ENCODE assay signal across 8 mouse cellular contexts in genomic region chr7:127815954-127816821, GRCm38 (mm10). TPM values are rescaled to one million over a fixed set of nuclear protein-coding genes. Genes with fewer than 3 reads are reported as not detected.
DNase-seq lines count a peak whose midpoint lies in the region; ATAC-seq and TF ChIP-seq lines count a peak whose summit lies in the region.

No protein-coding gene starts in this region.

- no peaks in the 10 kb centered on the region for H3K9me3 ChIP-seq in neural tube, embryonic 12.5 days

- peak overlapping the region; percentile 5; the same call in 1 of the 2 replicates for H3K9ac ChIP-seq in neural tube, embryonic 12.5 days

- no peak overlapping the region for H3K4me2 ChIP-seq in neural tube, embryonic 12.5 days (replicated peaks)

- H3K36me3 ChIP-seq in neural tube, embryonic 12.5 days, result peaks cover 20% of the 10 kb centered on the region

- no peak for TF ChIP-seq POLR2A in bone marrow, adult 2 months (IDR thresholded peaks at IDR 0.05; ENCODE audit: borderline replicate concordance, control insufficient read depth, low read depth, low read length)

- ATAC-seq in neural tube, embryonic 12.5 days (ENCODE audit: low FRiP score, low read depth), result no peak

- no peak overlapping the region for H3K27ac ChIP-seq in neural tube, embryonic 12.5 days
- no peak overlapping the region for H3K27ac ChIP-seq in bone marrow, adult 2 months (ENCODE audit: control insufficient read depth, insufficient read depth, low read depth, low read length, poor library complexity)

- intact Hi-C loops in gastrocnemius, postnatal 36 days (cut with DNase I), result no loop called here

- no peak for DNase-seq in neural tube, embryonic 10.5 days (ENCODE audit: extremely low spot score, low spot score)
- peak; percentile 61 to 66 for DNase-seq in gastrocnemius, postnatal 36 days
- DNase-seq in kidney, adult 18-20 months, result peak; percentile 18
- DNase-seq in liver, result peak; percentile 49
- peak; percentile 82 to 83 for DNase-seq in right cerebral cortex, adult 2 months (ENCODE audit: low spot score in 2 of 2)
- no peak for DNase-seq in spleen, adult 12 weeks (ENCODE audit: low spot score)

- TF ChIP-seq CTCF in bone marrow, adult 2 months (IDR thresholded peaks at IDR 0.05; ENCODE audit: control insufficient read depth, insufficient read depth, low read length), result peak; percentile 47; the same call in 1 of the 2 replicates

- no peaks in the 10 kb centered on the region for H3K27me3 ChIP-seq in neural tube, embryonic 12.5 days (replicated peaks)

- H3K4me3 ChIP-seq in neural tube, embryonic 12.5 days, result no peak overlapping the region
- no peak overlapping the region for H3K4me3 ChIP-seq in bone marrow, adult 2 months (replicated peaks; ENCODE audit: control insufficient read depth, low read depth, low read length)

- peaks cover 11% of the 10 kb centered on the region; the same call in 1 of the 2 replicates for H3K4me1 ChIP-seq in neural tube, embryonic 12.5 days
- H3K4me1 ChIP-seq in bone marrow, adult 2 months (ENCODE audit: control insufficient read depth, insufficient read depth, low read length), result no peaks in the 10 kb centered on the region

- WGBS in neural tube, embryonic 12.5 days, result 71% methylated on average over 15 of the region's 15 CpGs
- 36% methylated on average over 15 of the region's 15 CpGs for WGBS in bone marrow, adult 2 months

RNA-seq across cellular contexts. Expression of gene Stx4a, which starts 7.9 kb away (rescaled TPM):
- polyA plus RNA-seq in neural tube, embryonic 12.5 days (2016; fragmentation: Nextera tagmentation; extraction: Ambion mirVana), result 19.2 and 19.3 TPM in 2 replicates
- polyA plus RNA-seq in bone marrow, adult 2 months (2011; ENCODE audit: insufficient read depth, insufficient read length, low replicate concordance, missing spikeins), result 246 and 342 TPM in 2 replicates
- total RNA-seq in gastrocnemius, postnatal 36 days (2021), result 10 to 100 TPM; 43.0 to 47.4 TPM

RNA-seq across cellular contexts. Expression of gene Stx1b, which starts 8.2 kb away (rescaled TPM):
- 19.0 and 19.2 TPM in 2 replicates for polyA plus RNA-seq in neural tube, embryonic 12.5 days (2016; fragmentation: Nextera tagmentation; extraction: Ambion mirVana)
- polyA plus RNA-seq in bone marrow, adult 2 months (2011; ENCODE audit: insufficient read depth, insufficient read length, low replicate concordance, missing spikeins), result 1.1 and 1.8 TPM in 2 replicates
- 1 to 10 TPM in 1 of 2 experiments, under 1 TPM in 1; 0.64 to 1.1 TPM for total RNA-seq in gastrocnemius, postnatal 36 days (2021)

RNA-seq across cellular contexts. Expression of gene Hsd3b7, which starts 15.8 kb away (rescaled TPM):
- 7.8 and 9.0 TPM in 2 replicates for polyA plus RNA-seq in neural tube, embryonic 12.5 days (2016; fragmentation: Nextera tagmentation; extraction: Ambion mirVana)
- polyA plus RNA-seq in bone marrow, adult 2 months (2011; ENCODE audit: insufficient read depth, insufficient read length, low replicate concordance, missing spikeins), result 13.3 and 23.4 TPM in 2 replicates
- 1 to 10 TPM; 5.5 to 5.6 TPM for total RNA-seq in gastrocnemius, postnatal 36 days (2021)

RNA-seq across cellular contexts. Expression of gene Gm49388, which starts 30.8 kb away (rescaled TPM):
- not detected in 2 replicates for polyA plus RNA-seq in neural tube, embryonic 12.5 days (2016; fragmentation: Nextera tagmentation; extraction: Ambion mirVana)
- polyA plus RNA-seq in bone marrow, adult 2 months (2011; ENCODE audit: insufficient read depth, insufficient read length, low replicate concordance, missing spikeins), result 0.75 TPM in 1 of 2 replicates, not detected in the other
- total RNA-seq in gastrocnemius, postnatal 36 days (2021), result 1 to 10 TPM in 1 of 2 experiments, under 1 TPM in 1; 0.31 to 2.1 TPM

RNA-seq across cellular contexts. Expression of gene Setd1a, which starts 39.7 kb away (rescaled TPM):
- 20.3 and 22.5 TPM in 2 replicates for polyA plus RNA-seq in neural tube, embryonic 12.5 days (2016; fragmentation: Nextera tagmentation; extraction: Ambion mirVana)
- polyA plus RNA-seq in bone marrow, adult 2 months (2011; ENCODE audit: insufficient read depth, insufficient read length, low replicate concordance, missing spikeins), result 24.2 and 36.3 TPM in 2 replicates
- total RNA-seq in gastrocnemius, postnatal 36 days (2021), result 10 to 100 TPM; 13.0 to 21.3 TPM

Comparison
In these comparisons a context has a peak if more than half of its experiments do, and no peak if none do; other contexts are left out.
1. DNase-seq: peak in gastrocnemius, postnatal 36 days (2 of 2), kidney, adult 18-20 months (single experiment), liver (single experiment) and right cerebral cortex, adult 2 months (2 of 2); none in neural tube, embryonic 10.5 days (single experiment) and spleen, adult 12 weeks (single experiment).
2. RNA of gene Stx4a, which starts 7.9 kb away (polyA plus RNA-seq): 246 to 342 TPM in bone marrow, adult 2 months; 19.2 to 19.3 TPM in neural tube, embryonic 12.5 days; every median in the first group is over 10 times any median in the second.